Mouse (Mus musculus) ES-Bruce4 (cell line): Measurements from ENCODE around the gene AC129217.1.

ENCODE experiments used
- CTCF ChIP-seq: IDR thresholded peaks from one replicate; pipeline ENCODE4 v1.8.1; 2011; ENCODE audit warnings: low read depth, low read length
- POLR2A ChIP-seq: IDR thresholded peaks from one replicate; pipeline ENCODE4 v1.8.1; 2011; ENCODE audit warnings: low read length; ENCODE audit not compliant: insufficient read depth

- TF ChIP-seq POLR2A, result no peak
- no peak for TF ChIP-seq CTCF
These were observed 12.6 kb upstream of the AC129217.1 start for GRCm38 (mm10) chr19:8817001-8817400.
